Mouse (Mus musculus) hindbrain, embryonic 12.5 days (tissue): ENCODE data around the gene Tmem88. TPM values are rescaled to one million over a fixed set of nuclear protein-coding genes. Genes with fewer than 3 reads are reported as not detected.

Experiments
- ATAC-seq: fragments of 200-750 bp; cut with Nextera tagmentation; 2 replicates; pipeline ENCODE4 v1.8.0; 2017; ENCODE audit warnings: moderate TSS enrichment; ENCODE audit not compliant: low FRiP score
- H3K27ac ChIP-seq: fragments of 300-500 bp; sonication (generic); 2 replicates; pipeline ENCODE4 v1.5.1; 2016; ENCODE audit warnings: mild to moderate bottlenecking
- H3K27me3 ChIP-seq: fragments of 300-500 bp; sonication (generic); 2 replicates; pipeline ENCODE4 v1.6.1; 2016; ENCODE audit warnings: mild to moderate bottlenecking
- H3K36me3 ChIP-seq: fragments of 300-500 bp; sonication (generic); 2 replicates; pipeline ENCODE4 v1.6.1; 2016; ENCODE audit warnings: mild to moderate bottlenecking
- H3K4me1 ChIP-seq: fragments of 300-500 bp; sonication (generic); 2 replicates; pipeline ENCODE4 v1.6.1; 2016
- H3K4me2 ChIP-seq: fragments of 300-500 bp; sonication (generic); replicated peaks from 2 replicates; pipeline ENCODE4 v1.6.1; 2016; ENCODE audit warnings: mild to moderate bottlenecking
- H3K4me3 ChIP-seq: fragments of 300-500 bp; sonication (generic); 2 replicates; pipeline ENCODE4 v1.5.1; 2016; ENCODE audit warnings: mild to moderate bottlenecking
- H3K9ac ChIP-seq: fragments of 300-500 bp; sonication (generic); 2 replicates; pipeline ENCODE4 v1.6.1; 2016; ENCODE audit warnings: mild to moderate bottlenecking, moderate library complexity
- H3K9me3 ChIP-seq: fragments of 300-500 bp; sonication (generic); replicated peaks from 2 replicates; pipeline ENCODE4 v1.6.1; 2016; ENCODE audit warnings: mild to moderate bottlenecking
- WGBS: fragments of 180-500 bp; shearing (Covaris S2); methylation state at CpG from one replicate; pipeline ENCODE4 v1.1.7; 2016; 5-methylcytosine and 5-hydroxymethylcytosine counted together
- polyA plus RNA-seq: library from polyadenylated mRNA; unstranded; fragments of >200 nt; fragmentation: Nextera tagmentation; extraction: Ambion mirVana; gene quantifications from 2 replicates; pipeline ENCODE4 v1.2.1, GENCODE M21; 2016

Gene Tmem88
- polyA plus RNA-seq, 1 experiment from 2014 or later, result 14.8 TPM

DNA sequence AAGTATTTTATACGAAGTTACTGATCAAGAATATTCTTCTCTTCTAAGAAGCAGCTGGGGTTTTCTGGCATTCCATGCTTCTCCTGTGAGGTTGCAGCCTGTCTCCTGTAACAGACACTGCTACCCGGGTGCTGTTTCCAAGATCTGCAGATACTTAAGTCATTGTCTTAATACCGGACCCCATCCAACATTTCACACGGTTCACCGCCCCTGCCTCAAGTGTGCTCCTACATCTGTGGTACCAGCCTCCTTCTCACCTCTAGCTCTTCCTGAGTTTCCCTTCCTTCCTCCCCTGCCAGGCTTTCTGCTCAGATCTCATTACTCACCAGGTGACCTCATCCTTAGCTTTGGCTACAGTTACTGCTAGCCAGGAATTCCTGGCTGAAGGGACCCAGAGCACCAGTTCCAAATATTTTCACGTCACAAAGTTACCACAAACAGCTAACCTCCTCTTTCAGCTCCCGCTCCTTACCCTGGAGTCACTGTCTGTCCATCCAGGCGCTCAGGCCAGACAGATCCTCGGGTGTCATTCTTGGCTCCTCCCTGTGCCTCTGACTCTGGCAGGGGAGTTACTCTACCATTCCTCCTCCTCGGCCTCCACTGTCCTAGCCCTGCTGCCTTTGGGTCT lies 15.4 kb downstream of the Tmem88 start:
- 64% methylated on average over 10 of the region's 10 CpGs for WGBS
- ATAC-seq, result no peak
- Histone ChIP-seq H3K4me1 (no peaks in the 10 kb centered on the region), H3K9ac (no peak overlapping the region), H3K4me2 (no peak overlapping the region), H3K27me3 (no peaks in the 10 kb centered on the region), H3K27ac (no peak overlapping the region), H3K4me3 (no peak overlapping the region), H3K36me3 (0 out of 2 replicates have a peak, but pooled peaks cover 8% of the 10 kb centered on the region), H3K9me3 (no peaks in the 10 kb centered on the region)

GRCm38 (mm10) chr11:69381356-69381755 lies 16.7 kb downstream of the Tmem88 start:
- Histone ChIP-seq H3K27ac (no peak overlapping the region), H3K9me3 (no peaks in the 10 kb centered on the region), H3K4me2 (no peak overlapping the region), H3K27me3 (no peaks in the 10 kb centered on the region), H3K9ac (no peak overlapping the region), H3K4me3 (no peak overlapping the region), H3K36me3 (0 out of 2 replicates have a peak, but pooled peaks cover 7% of the 10 kb centered on the region), H3K4me1 (no peaks in the 10 kb centered on the region)
- no peak for ATAC-seq
- WGBS, result 89% methylated on average over 6 of the region's 6 CpGs

GRCm38 (mm10) chr11:69379600-69379999 lies 18.4 kb downstream of the Tmem88 start:
- no peak overlapping the region for H3K4me2 ChIP-seq
- no peak overlapping the region for H3K4me3 ChIP-seq
- peaks cover 11% of the 10 kb centered on the region; the same call in 1 of the 2 replicates for H3K36me3 ChIP-seq
- no peaks in the 10 kb centered on the region for H3K27me3 ChIP-seq
- H3K4me1 ChIP-seq, result no peaks in the 10 kb centered on the region
- ATAC-seq, result no peak
- 91% methylated on average over 3 of the region's 3 CpGs for WGBS
- H3K9me3 ChIP-seq, result no peaks in the 10 kb centered on the region
- no peak overlapping the region for H3K9ac ChIP-seq
- H3K27ac ChIP-seq, result no peak overlapping the region

- WGBS, result 81% methylated on average over 3 of the region's 3 CpGs
- Histone ChIP-seq H3K4me3 (no peak overlapping the region), H3K4me1 (no peaks in the 10 kb centered on the region), H3K27me3 (no peaks in the 10 kb centered on the region), H3K4me2 (no peak overlapping the region), H3K36me3 (peaks cover 16% of the 10 kb centered on the region; the same call in 1 of the 2 replicates), H3K9ac (no peak overlapping the region), H3K9me3 (no peaks in the 10 kb centered on the region), H3K27ac (no peak overlapping the region)
- no peak for ATAC-seq
These were observed 20.3 kb downstream of the Tmem88 start for GRCm38 (mm10) chr11:69377766-69378165.

- ATAC-seq, result no peak
- H3K27me3 ChIP-seq, result no peaks in the 10 kb centered on the region
- H3K9me3 ChIP-seq, result no peaks in the 10 kb centered on the region
- peaks cover 16% of the 10 kb centered on the region; the same call in 1 of the 2 replicates for H3K36me3 ChIP-seq
- H3K4me2 ChIP-seq, result no peak overlapping the region
- 88% methylated on average over 4 of the region's 4 CpGs for WGBS
- no peak overlapping the region for H3K4me3 ChIP-seq
- peaks cover 19% of the 10 kb centered on the region for H3K4me1 ChIP-seq
- H3K27ac ChIP-seq, result no peak overlapping the region
- no peak overlapping the region for H3K9ac ChIP-seq
These were observed 22.4 kb downstream of the Tmem88 start for GRCm38 (mm10) chr11:69375646-69376045.

DNA sequence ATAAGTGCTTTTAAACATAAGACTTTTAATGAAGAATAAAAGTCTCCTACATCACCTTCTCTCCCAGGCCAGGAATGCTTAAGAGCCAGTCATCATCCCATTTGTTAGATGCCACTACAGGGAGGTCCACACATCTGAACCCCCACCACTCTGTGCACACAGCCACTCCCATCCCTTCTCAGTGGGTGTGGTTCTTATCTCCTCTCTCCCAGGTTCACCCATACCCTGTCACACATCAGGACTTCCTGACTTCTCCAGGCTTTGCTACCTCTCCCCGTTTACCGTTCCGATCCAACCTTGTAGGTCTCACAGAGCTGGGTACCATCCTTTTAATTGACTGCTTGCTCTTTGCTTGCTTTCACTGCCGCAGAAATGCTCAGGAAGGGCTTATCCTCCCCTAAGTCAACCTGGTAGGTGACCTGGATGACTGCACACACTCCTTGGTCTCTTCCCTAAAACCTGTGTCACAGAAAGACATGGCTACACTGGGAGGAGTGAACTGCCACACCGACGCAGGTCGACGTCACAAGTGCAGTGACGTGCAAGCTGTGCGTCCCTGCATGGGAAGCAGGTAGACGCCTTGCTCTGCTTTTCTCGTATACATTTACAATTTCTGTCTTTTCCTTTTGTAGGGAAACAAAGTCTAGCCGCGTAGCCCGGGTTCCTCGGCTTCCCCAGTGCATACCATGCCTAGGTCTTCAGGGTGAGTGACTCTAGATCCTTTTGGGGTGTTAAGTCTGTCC lies 24.6 kb downstream of the Tmem88 start:
- Histone ChIP-seq H3K4me1 (peaks cover 22% of the 10 kb centered on the region), H3K4me3 (no peak overlapping the region), H3K9me3 (no peaks in the 10 kb centered on the region), H3K27ac (no peak overlapping the region), H3K36me3 (peaks cover 16% of the 10 kb centered on the region; the same call in 1 of the 2 replicates), H3K9ac (no peak overlapping the region; the same call in 1 of the 2 replicates), H3K27me3 (no peaks in the 10 kb centered on the region), H3K4me2 (no peak overlapping the region)
- no peak for ATAC-seq
- 89% methylated on average over 16 of the region's 16 CpGs for WGBS

GRCm38 (mm10) chr11:69372780-69373170 lies 25.3 kb downstream of the Tmem88 start:
- no peak for ATAC-seq
- WGBS, result 64% methylated on average over 3 of the region's 3 CpGs
- no peak overlapping the region for H3K9ac ChIP-seq
- no peak overlapping the region for H3K4me2 ChIP-seq
- no peak overlapping the region for H3K27ac ChIP-seq
- H3K27me3 ChIP-seq, result no peaks in the 10 kb centered on the region
- H3K4me3 ChIP-seq, result no peak overlapping the region
- H3K36me3 ChIP-seq, result peaks cover 11% of the 10 kb centered on the region; the same call in 1 of the 2 replicates
- H3K4me1 ChIP-seq, result peaks cover 26% of the 10 kb centered on the region
- H3K9me3 ChIP-seq, result no peaks in the 10 kb centered on the region

DNA sequence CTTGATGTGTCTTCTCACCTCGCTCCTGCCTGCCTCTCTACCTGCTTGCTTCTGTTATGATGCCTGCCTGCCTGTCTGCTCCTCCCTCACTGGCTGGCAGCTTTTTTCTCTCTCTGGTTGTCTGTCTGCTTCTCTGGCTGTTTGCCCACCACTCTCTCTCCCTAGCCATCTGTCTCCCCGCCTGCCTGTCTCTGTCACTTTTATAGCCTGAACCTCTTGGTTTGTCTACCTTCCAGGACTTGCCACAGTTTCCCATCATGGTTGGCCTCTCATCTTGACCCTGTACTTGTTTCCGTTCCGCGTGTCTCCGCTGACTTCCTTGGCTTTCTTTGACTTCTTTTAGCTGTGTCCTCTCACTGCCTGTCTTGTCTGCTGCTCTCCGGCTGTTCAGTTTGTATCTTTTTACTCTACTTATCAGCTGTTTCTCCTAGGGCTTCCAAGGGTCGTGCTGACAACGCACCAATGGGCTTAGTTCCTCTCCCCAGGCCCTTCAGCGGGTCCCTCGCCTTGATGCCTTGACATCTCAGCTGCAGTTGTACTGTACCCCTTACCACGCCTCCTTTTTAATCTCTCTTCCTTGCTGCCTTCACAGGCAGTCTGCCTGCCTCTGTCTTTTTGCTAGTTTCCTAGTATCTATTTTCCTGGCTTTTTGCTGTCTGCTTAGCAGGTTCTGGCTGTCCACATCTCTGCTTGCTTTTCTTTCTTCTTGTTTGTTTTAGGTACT lies 25.8 kb downstream of the Tmem88 start:
- H3K9ac ChIP-seq, result peak overlapping the region; percentile 27; the same call in 1 of the 2 replicates
- H3K9me3 ChIP-seq, result no peaks in the 10 kb centered on the region
- H3K36me3 ChIP-seq, result peaks cover 9% of the 10 kb centered on the region; the same call in 1 of the 2 replicates
- WGBS, result 48% methylated on average over 12 of the region's 12 CpGs
- peak overlapping the region; percentile 2; the same call in 1 of the 2 replicates for H3K4me3 ChIP-seq
- H3K4me1 ChIP-seq, result peaks cover 29% of the 10 kb centered on the region
- peak overlapping the region; percentile 33 for H3K4me2 ChIP-seq
- no peak for ATAC-seq
- H3K27me3 ChIP-seq, result no peaks in the 10 kb centered on the region
- H3K27ac ChIP-seq, result peak overlapping the region; percentile 75

DNA sequence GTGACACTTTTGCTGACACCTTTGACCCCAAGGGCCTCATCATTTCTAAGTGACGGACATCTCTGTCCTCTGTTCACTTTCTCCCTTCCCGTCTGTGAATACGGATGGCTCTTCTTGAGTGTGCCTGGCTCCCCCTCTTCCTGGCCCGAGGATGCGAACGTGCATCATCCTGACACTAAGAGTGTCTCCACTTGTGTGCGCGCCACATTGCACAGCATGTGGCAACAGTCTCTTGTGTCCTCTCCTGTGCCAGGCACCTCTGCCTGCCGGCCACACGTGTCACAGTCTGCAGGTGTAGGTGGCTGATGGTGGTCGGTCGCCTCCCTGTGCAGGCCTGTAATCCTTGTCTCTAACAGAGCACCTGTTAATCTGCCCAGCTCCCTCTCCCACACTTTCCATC lies 26.4 kb downstream of the Tmem88 start:
- Histone ChIP-seq H3K36me3 (peaks cover 9% of the 10 kb centered on the region; the same call in 1 of the 2 replicates), H3K9me3 (no peaks in the 10 kb centered on the region), H3K27ac (peak overlapping the region; percentile 75), H3K4me2 (peak overlapping the region; percentile 33), H3K27me3 (no peaks in the 10 kb centered on the region), H3K9ac (peak overlapping the region; percentile 42; the same call in 1 of the 2 replicates), H3K4me1 (peaks cover 29% of the 10 kb centered on the region), H3K4me3 (peak overlapping the region; percentile 2; the same call in 1 of the 2 replicates)
- 25% methylated on average over 12 of the region's 12 CpGs for WGBS
- ATAC-seq, result no peak

DNA sequence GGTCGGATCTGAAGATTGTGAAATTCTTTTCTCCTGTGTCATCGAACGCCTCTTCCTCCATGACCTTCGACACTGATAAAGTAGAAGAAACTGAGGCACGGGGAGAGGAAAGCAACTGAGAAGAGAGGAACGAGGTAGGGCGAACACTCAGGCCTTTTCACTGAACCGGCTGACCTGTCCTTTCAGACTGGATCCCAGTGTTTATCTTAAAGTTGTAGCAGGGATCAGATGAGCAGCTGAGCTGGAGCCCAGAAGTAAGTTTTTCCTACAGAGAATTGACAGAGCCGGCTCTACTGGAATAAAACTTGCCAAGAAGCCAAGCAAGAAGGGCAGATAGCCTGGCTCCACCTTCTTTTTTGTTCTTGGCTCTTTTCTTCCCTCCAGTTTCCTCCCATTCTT lies 27.2 kb downstream of the Tmem88 start:
- H3K4me2 ChIP-seq, result peak overlapping the region; percentile 33
- peak overlapping the region; percentile 75 for H3K27ac ChIP-seq
- H3K4me3 ChIP-seq, result 0 out of 2 replicates have a peak overlapping the region, but pooled peaks have one; percentile 2
- H3K9ac ChIP-seq, result peak overlapping the region; percentile 42; the same call in 1 of the 2 replicates
- ATAC-seq, result no peak
- 7% methylated on average over 9 of the region's 9 CpGs for WGBS
- no peaks in the 10 kb centered on the region for H3K27me3 ChIP-seq
- no peaks in the 10 kb centered on the region for H3K9me3 ChIP-seq
- peaks cover 33% of the 10 kb centered on the region for H3K4me1 ChIP-seq
- H3K36me3 ChIP-seq, result peaks cover 8% of the 10 kb centered on the region; the same call in 1 of the 2 replicates

DNA sequence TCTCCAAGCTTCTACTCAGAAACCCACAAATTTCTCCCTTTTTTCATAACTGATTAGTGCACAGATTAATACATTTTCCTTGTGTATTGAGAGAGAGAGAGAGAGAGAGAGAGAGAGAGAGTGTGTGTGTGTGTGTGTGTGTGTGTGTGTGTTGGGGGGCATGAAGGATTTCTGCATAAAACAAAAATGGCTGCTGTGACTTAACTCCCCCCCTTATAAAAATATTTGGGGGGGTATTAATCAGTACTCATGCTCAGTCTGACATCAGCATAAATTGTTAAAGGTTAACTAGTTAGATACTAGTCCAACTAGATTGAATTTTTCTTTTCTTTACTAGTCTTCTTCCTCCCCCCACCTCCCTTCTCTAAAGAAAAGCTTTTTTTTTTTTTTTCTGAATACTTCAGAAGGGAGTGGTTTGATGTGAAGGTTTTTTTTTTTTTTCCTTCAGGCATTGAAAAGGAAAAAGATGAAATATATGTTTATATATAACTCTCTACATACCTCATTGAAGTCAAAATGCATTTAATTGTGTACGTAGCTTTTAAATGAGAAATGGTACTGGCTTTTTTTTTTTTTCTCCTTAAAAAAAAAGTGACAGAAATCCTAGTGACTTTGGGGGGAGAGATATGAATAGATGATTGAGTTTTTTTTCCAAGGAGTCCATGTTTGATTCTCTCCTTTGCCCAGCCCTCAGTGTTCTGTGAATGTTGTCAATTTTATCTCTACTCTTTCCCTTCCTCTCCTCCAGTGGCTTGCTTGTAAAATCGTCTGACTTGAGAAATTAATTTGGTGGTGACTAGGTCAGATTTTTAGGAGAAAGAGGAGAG lies 27.8 kb downstream of the Tmem88 start:
- 29% methylated on average over 2 of the region's 2 CpGs for WGBS
- H3K4me1 ChIP-seq, result peaks cover 40% of the 10 kb centered on the region
- peaks cover 5% of the 10 kb centered on the region; the same call in 1 of the 2 replicates for H3K36me3 ChIP-seq

More for the DNA sequence above, 27.8 kb downstream of the Tmem88 start:
- no peak for ATAC-seq
- no peaks in the 10 kb centered on the region for H3K27me3 ChIP-seq
- H3K4me3 ChIP-seq, result peak overlapping the region; percentile 99
- no peaks in the 10 kb centered on the region for H3K9me3 ChIP-seq
- peak overlapping the region; percentile 100 for H3K27ac ChIP-seq
- H3K4me2 ChIP-seq, result peak overlapping the region; percentile 63
- peak overlapping the region; percentile 100; the same call in 1 of the 2 replicates for H3K9ac ChIP-seq
